Mouse (Mus musculus) kidney, embryonic 16.5 days (tissue): Measurements from ENCODE around the gene Kifap3. TPM values are rescaled to one million over a fixed set of nuclear protein-coding genes. Genes with fewer than 3 reads are reported as not detected.
A peak's percentile ranks its signal among the peaks of the same experiment; 100 is the strongest.

Experiments
- ATAC-seq: fragments of 200-750 bp; cut with Nextera tagmentation; 2 replicates; pipeline ENCODE4 v1.8.0; 2017; ENCODE audit warnings: moderate TSS enrichment; ENCODE audit not compliant: low FRiP score, low TSS enrichment
- H3K27ac ChIP-seq: fragments of 300-500 bp; sonication (generic); 2 replicates; pipeline ENCODE4 v1.5.1; 2014; ENCODE audit warnings: low read length
- H3K27me3 ChIP-seq: fragments of 300-500 bp; sonication (generic); 2 replicates; pipeline ENCODE4 v1.6.1; 2014; ENCODE audit warnings: low read length, control low read depth, mixed read lengths; ENCODE audit not compliant: insufficient read depth
- H3K36me3 ChIP-seq: fragments of 300-500 bp; sonication (generic); 2 replicates; pipeline ENCODE4 v1.6.1; 2014; ENCODE audit warnings: low read length, control low read depth, mixed read lengths; ENCODE audit not compliant: insufficient read depth
- H3K4me1 ChIP-seq: fragments of 300-500 bp; sonication (generic); 2 replicates; pipeline ENCODE4 v1.6.1; 2014; ENCODE audit warnings: low read length, control low read depth, mixed read lengths; ENCODE audit not compliant: insufficient read depth
- H3K4me2 ChIP-seq: fragments of 300-500 bp; sonication (generic); replicated peaks from 2 replicates; pipeline ENCODE4 v1.6.1; 2014; ENCODE audit warnings: low read depth, low read length
- H3K4me3 ChIP-seq: fragments of 300-500 bp; sonication (generic); 2 replicates; pipeline ENCODE4 v1.5.1; 2014; ENCODE audit warnings: mild to moderate bottlenecking, low read length
- H3K9ac ChIP-seq: fragments of 300-500 bp; sonication (generic); replicated peaks from 2 replicates; pipeline ENCODE4 v1.6.1; 2014; ENCODE audit warnings: low read length
- H3K9me3 ChIP-seq: fragments of 300-500 bp; sonication (generic); 2 replicates; pipeline ENCODE4 v1.6.1; 2016; ENCODE audit warnings: low read length, control low read depth
- WGBS: fragments of 180-500 bp; shearing (Covaris S2); extraction: QIAGEN DNeasy Blood & Tissue Kit; methylation state at CpG from one replicate; pipeline ENCODE4 v1.1.7; 2014; 5-methylcytosine and 5-hydroxymethylcytosine counted together
- polyA plus RNA-seq: library from polyadenylated mRNA; unstranded; fragments of >200 nt; fragmentation: Nextera tagmentation; extraction: Ambion mirVana; gene quantifications from 2 replicates; pipeline ENCODE4 v1.2.1, GENCODE M21; 2015

Gene Kifap3
- polyA plus RNA-seq, 1 experiment from 2014 or later: 30.6 TPM

DNA sequence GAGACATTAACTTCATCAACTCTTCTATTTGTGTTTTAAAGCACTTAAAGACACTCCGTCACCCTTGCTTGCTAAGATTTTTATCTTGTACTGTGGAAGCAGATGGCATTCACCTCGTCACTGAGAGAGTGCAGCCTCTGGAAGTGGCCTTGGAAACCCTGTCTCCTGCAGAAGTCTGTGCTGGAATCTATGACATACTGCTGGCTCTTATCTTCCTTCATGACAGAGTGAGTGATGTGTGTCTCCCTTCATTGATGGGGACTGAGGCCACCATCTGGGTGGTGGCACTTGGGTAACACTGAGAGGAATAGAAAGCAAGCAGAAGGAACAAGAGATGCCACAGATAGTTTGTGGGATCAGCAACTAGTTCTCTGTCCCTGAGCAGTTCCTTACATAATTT is 155.2 kb downstream of the Kifap3 start:
- 81% methylated on average over 2 of the region's 2 CpGs for WGBS
- Histone ChIP-seq H3K27ac (no peak overlapping the region), H3K27me3 (no peaks in the 10 kb centered on the region), H3K36me3 (peaks cover 46% of the 10 kb centered on the region), H3K4me1 (peaks cover 11% of the 10 kb centered on the region), H3K4me2 (no peak overlapping the region), H3K9me3 (no peaks in the 10 kb centered on the region), H3K4me3 (no peak overlapping the region), H3K9ac (no peak overlapping the region)
- no peak for ATAC-seq

DNA sequence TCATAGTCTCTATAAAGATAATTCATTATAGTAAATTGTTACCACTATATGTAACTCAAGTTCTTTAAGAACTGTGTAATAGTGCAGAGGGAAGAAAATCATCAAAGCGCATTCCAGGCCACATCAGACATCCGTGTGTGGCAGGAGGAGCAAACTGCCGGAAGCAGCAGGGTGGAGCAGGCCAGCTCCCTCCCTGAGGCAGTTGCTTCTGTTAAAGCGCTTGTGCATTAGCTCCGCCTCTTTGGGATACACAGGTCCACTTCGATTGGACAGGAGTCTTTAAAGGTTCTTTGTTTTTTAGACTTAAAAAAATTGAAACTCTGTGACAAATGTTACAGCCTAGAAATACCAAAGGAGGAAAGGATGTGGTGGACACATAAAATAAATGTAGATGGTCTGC is 162.7 kb downstream of the Kifap3 start:
- H3K4me3 ChIP-seq: no peak overlapping the region
- H3K9me3 ChIP-seq: no peaks in the 10 kb centered on the region
- WGBS: 73% methylated on average over 6 of the region's 6 CpGs
- H3K36me3 ChIP-seq: peaks cover 64% of the 10 kb centered on the region
- H3K4me2 ChIP-seq: no peak overlapping the region
- H3K27me3 ChIP-seq: no peaks in the 10 kb centered on the region
- ATAC-seq: peak; percentile 50; the same call in 1 of the 2 replicates
- no peaks in the 10 kb centered on the region for H3K4me1 ChIP-seq
- no peak overlapping the region for H3K9ac ChIP-seq
- H3K27ac ChIP-seq: no peak overlapping the region

DNA sequence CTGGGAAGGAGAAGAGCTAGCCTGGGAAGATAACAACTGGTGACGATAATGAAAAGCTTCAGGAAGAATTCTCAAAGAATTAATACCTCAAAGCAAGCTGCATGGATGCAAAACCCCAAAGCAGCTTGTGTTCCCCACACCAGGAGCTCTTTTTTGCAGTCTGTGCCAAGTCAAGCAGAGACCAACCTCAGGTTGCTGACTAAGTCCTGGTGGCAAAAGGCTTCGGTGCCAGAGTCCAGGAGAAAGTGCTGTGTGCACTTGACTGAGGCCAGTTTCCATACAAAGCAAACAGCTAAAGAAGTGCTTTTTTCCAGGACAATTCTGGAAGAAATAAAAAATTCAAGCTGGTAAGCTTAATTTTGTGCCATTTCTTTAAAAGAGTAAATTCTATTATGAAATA is 174.0 kb downstream of the Kifap3 start:
- Histone ChIP-seq H3K9ac (no peak overlapping the region), H3K4me3 (no peak overlapping the region), H3K9me3 (no peaks in the 10 kb centered on the region), H3K4me1 (no peaks in the 10 kb centered on the region), H3K36me3 (peaks cover 70% of the 10 kb centered on the region), H3K27me3 (no peaks in the 10 kb centered on the region), H3K4me2 (no peak overlapping the region), H3K27ac (no peak overlapping the region)
- 87% methylated on average over 2 of the region's 2 CpGs for WGBS
- no peak for ATAC-seq

DNA sequence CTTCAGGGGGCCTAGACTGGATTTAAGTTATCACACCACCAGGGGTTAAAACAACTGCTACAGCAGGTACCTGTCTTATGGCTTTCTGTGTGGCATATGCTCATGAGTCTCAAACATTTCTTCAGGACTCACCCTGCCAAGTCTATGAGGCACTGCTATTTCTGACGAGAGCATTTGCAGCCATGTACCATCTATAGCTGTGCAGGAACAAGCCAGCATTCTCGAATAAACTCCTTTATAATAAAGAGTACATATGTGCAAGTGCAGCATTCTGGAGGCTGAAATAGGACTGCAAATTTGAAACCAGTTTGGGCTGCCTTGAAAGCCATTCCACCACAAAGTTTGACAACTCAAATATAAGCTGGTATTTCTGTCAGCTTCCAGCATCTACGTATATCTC is 178.7 kb downstream of the Kifap3 start:
- Histone ChIP-seq H3K4me2 (no peak overlapping the region), H3K9ac (no peak overlapping the region), H3K36me3 (peaks cover 58% of the 10 kb centered on the region), H3K27me3 (no peaks in the 10 kb centered on the region), H3K4me3 (no peak overlapping the region), H3K9me3 (no peaks in the 10 kb centered on the region), H3K4me1 (no peaks in the 10 kb centered on the region), H3K27ac (no peak overlapping the region)
- 89% methylated on average over 3 of the region's 3 CpGs for WGBS
- no peak for ATAC-seq

DNA sequence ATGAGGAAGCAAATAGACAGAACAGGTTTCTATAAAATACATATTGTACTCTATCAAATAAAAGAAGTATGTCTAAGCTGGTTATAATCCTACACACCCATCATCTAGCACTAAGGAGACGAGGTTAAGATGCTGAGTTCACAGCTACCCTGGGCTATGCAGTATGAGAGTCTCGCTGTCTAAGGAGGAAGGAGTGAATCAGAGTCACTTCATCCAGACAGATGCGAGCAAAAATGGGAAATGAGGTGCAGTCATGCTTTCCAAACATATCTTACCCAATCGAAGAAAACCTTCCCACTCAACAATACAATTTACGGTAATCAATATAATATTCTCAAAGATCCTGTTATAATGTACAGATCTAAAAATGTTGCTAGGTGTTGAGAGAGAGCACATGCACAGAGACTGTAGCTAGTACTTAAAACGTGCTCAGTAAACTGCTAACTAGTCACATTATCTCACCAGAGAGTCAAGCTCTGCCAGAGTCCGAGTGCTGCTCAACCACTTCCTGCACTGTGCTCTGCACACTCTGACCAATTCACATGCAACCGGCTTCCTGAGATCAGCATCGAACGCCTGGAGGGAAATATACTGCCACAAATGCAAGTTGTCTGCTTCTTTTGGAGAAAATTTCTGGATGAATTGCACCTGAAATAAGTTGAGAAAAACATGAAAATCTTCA is 184.8 kb downstream of the Kifap3 start:
- Histone ChIP-seq H3K9ac (no peak overlapping the region), H3K36me3 (peaks cover 34% of the 10 kb centered on the region), H3K4me1 (no peaks in the 10 kb centered on the region), H3K9me3 (no peaks in the 10 kb centered on the region), H3K4me3 (no peak overlapping the region), H3K4me2 (no peak overlapping the region), H3K27me3 (no peaks in the 10 kb centered on the region), H3K27ac (no peak overlapping the region)
- ATAC-seq: no peak
- WGBS: 94% methylated on average over 10 of the region's 10 CpGs

Other genes with a start within 250 kb of the Kifap3 start
- gene Mettl11b, start 54.4 kb upstream of the Kifap3 start, polyA plus RNA-seq: 0.13 and 0.25 TPM in 2 replicates
- 17.3 and 18.7 TPM in 2 replicates for gene Scyl3, start 149.5 kb downstream of the Kifap3 start, polyA plus RNA-seq
- gene BC055324, start 215.2 kb downstream of the Kifap3 start, polyA plus RNA-seq: 29.2 and 29.4 TPM in 2 replicates
- 10.5 and 11.1 TPM in 2 replicates for gene Mettl18, start 215.3 kb downstream of the Kifap3 start, polyA plus RNA-seq